Mouse (Mus musculus): ENCODE measurements around the gene Tcf7.

Gene Tcf7

GRCm38 (mm10) chr11:52282774-52283595 is at the start of gene Tcf7:
Gene Tcf7, minus strand, starts transcription at chr11:52283014.
- DNase-seq (ENCODE audit: low read depth, low spot score): peak; percentile 79

- no peak for DNase-seq (ENCODE audit: low read depth, low spot score)
Observed at GRCm38 (mm10) chr11:52327313-52327712, 44.5 kb upstream of the Tcf7 start.

GRCm38 (mm10) chr11:52324442-52325367 is 41.9 kb upstream of the Tcf7 start:
- no peak for DNase-seq (ENCODE audit: low read depth, low spot score)

GRCm38 (mm10) chr11:52321540-52321939 is 38.7 kb upstream of the Tcf7 start:
- no peak for DNase-seq (ENCODE audit: low read depth, low spot score)

- no peak for DNase-seq (ENCODE audit: low read depth, low spot score)
Observed at GRCm38 (mm10) chr11:52320529-52320928, 37.7 kb upstream of the Tcf7 start.

- no peak for DNase-seq (ENCODE audit: low read depth, low spot score)
Observed at GRCm38 (mm10) chr11:52319664-52320063, 36.9 kb upstream of the Tcf7 start.

- DNase-seq (ENCODE audit: low read depth, low spot score): peak; percentile 80
Observed at GRCm38 (mm10) chr11:52318445-52318844, 35.6 kb upstream of the Tcf7 start.

- DNase-seq (ENCODE audit: low read depth, low spot score): peak; percentile 90
Observed at GRCm38 (mm10) chr11:52314102-52314793, 31.4 kb upstream of the Tcf7 start.

- peak; percentile 68 for DNase-seq (ENCODE audit: low read depth, low spot score)
Observed at GRCm38 (mm10) chr11:52310709-52311108, 27.9 kb upstream of the Tcf7 start.

- peak; percentile 65 for DNase-seq (ENCODE audit: low read depth, low spot score)
Observed at GRCm38 (mm10) chr11:52309487-52309886, 26.7 kb upstream of the Tcf7 start.

GRCm38 (mm10) chr11:52306431-52306830 is 23.6 kb upstream of the Tcf7 start:
- no peak for DNase-seq (ENCODE audit: low read depth, low spot score)

- no peak for DNase-seq (ENCODE audit: low read depth, low spot score)
Observed at GRCm38 (mm10) chr11:52305266-52305665, 22.5 kb upstream of the Tcf7 start.

- DNase-seq (ENCODE audit: low read depth, low spot score): no peak
Observed at GRCm38 (mm10) chr11:52302668-52303067, 19.9 kb upstream of the Tcf7 start.

- DNase-seq (ENCODE audit: low read depth, low spot score): peak; percentile 90
Observed at GRCm38 (mm10) chr11:52299687-52300086, 16.9 kb upstream of the Tcf7 start.

GRCm38 (mm10) chr11:52298955-52299354 is 16.1 kb upstream of the Tcf7 start:
- no peak for DNase-seq (ENCODE audit: low read depth, low spot score)

- peak; percentile 92 for DNase-seq (ENCODE audit: low read depth, low spot score)
Observed at GRCm38 (mm10) chr11:52297352-52297751, 14.5 kb upstream of the Tcf7 start.

- DNase-seq (ENCODE audit: low read depth, low spot score): peak; percentile 75
Observed at GRCm38 (mm10) chr11:52294103-52294502, 11.3 kb upstream of the Tcf7 start.

GRCm38 (mm10) chr11:52292894-52293293 is 10.1 kb upstream of the Tcf7 start:
- DNase-seq (ENCODE audit: low read depth, low spot score): no peak

GRCm38 (mm10) chr11:52292346-52292745 is 9.5 kb upstream of the Tcf7 start:
- no peak for DNase-seq (ENCODE audit: low read depth, low spot score)

GRCm38 (mm10) chr11:52286958-52287305 is 4.1 kb upstream of the Tcf7 start:
- no peak for DNase-seq (ENCODE audit: low read depth, low spot score)

GRCm38 (mm10) chr11:52286301-52286957 is 3.6 kb upstream of the Tcf7 start:
- no peak for DNase-seq (ENCODE audit: low read depth, low spot score)
